Mouse (Mus musculus) left cerebral cortex, adult 8-10 months (tissue): ENCODE results near the gene Ctnna2. TPM values are rescaled to one million over a fixed set of nuclear protein-coding genes. Genes with fewer than 3 reads are reported as not detected.

Experiments
- DNase-seq, 2 experiments: peaks; one replicate each; pipeline ENCODE4 v3.0.0; 2022; ENCODE audit warnings: low spot score in 2 of 2
- total RNA-seq, 4 experiments: library from RNA; stranded (reverse); gene quantifications; 2 replicates each; pipeline ENCODE4 v1.2.4; 2022

The Ctnna2 gene
- total RNA-seq, 4 experiments from 2014 or later, result 108 to 114 (median 111) TPM

DNA sequence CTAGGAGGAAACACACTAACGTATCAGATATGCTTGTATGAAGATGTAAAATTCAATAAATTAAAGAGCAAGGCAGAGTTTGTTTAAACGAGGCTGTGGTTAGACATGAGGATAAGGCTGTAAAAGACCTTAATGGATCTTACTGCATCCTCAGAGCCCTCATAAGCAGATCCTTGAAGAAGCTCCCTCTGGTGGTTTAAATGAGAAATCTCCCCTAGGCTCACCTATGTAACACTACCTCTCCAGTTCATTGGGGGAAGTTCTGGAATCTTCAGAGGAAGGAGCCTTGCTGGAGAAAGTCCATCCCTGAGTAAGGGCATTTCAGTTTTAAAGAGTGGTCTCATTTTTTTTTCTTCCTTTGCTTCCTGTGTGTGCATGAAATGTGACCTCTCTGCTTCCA lies 380.3 kb downstream of the Ctnna2 start:
- DNase-seq, result no peak

DNA sequence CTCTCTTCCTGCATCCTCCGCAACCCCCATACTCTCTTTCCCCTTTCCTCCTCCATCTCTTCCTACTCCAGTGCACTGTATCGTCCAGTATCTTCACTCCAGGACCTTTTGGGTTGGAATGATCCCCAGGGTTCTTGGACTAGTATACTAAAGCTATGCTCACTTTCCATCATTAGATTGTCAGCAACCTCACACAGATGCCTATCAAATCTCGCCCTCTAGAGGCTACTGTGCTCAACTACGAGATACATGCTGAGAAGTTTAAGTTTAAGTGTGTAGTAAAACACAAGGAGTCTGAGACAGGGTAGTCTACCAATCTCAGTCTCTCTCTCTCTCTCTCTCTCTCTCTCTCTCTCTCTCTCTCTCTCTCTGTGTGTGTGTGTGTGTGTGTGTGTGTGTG lies 396.9 kb downstream of the Ctnna2 start:
- DNase-seq, result no peak

DNA sequence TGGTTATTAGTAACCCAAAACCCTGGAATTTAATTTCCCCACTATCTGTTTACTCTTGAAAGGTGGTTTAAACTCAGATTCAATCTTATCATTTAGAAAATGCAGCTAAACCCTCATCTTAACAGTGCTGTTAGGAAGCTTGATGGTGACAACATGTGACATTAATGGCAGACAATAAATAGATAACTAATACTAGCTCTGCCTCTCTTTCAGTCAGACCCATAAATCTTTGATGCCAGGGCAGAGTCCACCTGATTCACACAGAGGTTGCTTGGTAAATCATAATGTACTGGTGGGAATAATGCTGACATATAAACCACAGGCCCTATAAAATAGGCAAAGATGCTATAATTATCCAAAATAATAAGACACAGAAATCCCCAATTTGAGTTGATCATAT lies 398.6 kb downstream of the Ctnna2 start:
- DNase-seq, result no peak

DNA sequence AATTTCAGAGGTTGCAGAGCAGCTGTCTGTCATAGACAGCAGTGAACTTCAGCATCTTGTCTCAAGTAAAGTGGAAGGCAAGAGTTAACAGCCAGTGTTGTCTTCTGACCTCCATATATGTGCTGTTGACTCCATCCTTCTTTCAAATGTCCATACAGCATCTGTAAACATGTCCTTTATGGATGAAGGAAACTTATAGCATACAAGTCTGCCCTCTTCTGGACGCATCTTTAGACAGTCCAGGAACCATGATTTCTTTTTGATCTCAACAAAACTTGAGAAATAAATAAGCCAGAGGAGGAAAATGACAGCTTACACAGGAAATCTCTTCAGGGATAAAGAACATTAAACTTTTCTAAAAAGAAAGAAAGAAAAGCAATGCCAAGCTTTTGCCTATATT lies 400.9 kb downstream of the Ctnna2 start:
- no peak for DNase-seq

DNA sequence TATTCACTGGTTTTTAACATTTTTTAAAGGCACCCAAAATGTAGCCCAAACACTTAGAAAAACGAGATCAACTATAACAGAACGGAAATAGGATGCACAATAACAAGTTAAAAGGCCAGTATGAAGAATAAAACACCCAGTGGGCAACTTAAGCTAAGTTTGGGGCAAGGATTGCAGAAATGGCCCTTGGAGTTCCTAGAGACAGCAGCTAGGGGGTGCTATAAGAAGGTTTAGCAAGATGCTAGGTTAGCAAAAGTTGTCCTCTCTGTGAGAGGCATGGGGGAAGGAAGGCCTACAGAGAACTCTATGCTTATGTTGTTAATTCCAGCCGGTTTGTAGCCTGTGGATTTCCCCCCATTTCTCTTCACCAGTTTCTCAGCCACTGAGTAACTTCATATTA lies 401.9 kb downstream of the Ctnna2 start:
- DNase-seq, result no peak

DNA sequence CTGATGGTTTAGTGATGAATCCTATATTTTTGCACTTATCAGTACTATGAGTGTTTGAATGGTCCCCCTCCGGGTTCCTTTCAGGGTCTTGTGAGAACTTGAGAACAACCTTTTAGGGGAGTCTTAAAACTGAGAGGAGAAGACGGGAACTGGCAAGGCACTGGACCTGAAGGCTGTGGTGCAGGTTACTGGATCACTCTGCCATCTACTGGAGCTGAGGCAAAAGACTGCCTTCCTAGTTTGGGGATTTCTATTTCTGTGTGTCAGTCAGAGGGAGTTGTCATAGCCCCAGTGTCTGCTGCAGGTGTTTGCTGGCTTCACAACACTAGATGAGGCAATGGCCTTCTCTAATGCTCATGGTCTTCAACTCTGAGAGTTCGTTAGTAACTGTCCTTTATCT lies 406.9 kb downstream of the Ctnna2 start:
- DNase-seq, result peak; percentile 18 to 28

DNA sequence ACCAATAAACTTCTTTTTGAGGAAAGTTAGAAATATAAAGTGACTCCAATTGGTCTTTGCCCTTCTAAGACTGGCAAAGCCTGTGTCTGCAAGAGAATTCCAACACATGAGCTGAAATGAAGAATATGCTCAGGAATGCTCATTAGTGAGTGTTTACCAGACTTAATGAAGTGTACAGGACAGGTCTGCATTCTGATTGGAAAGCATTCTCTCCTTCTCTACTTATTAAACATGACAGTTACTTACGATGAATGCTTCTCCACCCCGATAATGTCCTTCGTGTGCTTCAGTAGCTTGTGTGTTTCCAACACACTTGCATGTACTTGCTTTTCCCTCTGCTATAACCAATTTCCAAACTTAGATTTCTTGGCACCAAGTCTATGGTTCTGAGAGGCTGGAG lies 409.6 kb downstream of the Ctnna2 start:
- no peak for DNase-seq

DNA sequence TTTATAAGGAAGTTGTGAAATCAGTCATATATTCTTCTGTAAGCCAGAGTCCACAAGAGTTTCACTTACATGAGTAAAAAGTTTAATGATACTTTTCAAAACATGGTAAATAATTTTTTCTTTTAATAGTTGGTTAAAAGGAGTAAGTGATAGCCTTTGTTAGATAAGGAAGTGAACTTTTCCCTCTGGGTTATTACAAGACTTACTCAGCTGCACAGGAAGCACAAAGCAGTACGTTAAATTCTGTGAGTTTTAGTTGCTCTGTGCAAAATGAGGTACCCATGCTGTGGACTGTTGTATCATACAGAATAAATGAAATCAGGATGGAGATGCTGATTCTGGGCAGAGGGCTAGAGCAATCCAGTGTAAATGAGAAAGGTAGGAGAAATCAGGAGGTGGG lies 423.3 kb downstream of the Ctnna2 start:
- DNase-seq, result no peak

DNA sequence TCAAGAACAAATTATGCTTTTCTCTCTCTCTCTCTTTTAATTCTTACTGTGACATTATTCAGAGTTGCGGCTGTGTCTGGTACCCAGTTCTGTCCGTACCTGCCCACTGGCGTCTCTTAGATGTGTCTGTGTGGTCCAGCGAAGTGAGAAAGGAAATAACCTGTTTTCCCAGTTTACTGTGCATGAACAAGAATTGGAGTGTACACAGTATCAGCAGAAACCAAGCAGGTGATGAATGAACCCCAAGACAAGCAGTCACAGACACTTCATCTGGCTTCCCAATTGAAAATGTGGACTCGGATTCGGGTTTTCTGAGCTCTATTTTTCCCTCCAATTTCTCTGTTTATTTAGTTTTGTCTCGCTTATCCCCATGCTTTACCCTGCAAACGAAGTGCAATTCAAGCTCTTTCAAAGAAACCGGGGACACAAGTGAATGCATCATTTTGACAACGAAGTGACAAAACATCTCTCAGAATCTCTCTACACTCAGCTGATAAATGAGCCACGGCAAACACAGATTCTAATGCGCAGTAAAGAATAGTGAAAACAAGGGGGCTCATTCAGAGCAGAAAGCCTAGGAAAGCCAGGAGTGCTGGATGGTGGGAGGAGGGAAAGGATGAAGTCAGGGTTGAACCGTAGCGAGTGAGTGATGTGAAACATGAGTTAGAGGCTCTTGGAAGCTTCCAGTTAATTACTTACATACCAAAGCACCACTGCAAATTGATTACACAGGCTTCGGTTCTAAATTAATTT lies 442.3 kb downstream of the Ctnna2 start:
- DNase-seq, result no peak

DNA sequence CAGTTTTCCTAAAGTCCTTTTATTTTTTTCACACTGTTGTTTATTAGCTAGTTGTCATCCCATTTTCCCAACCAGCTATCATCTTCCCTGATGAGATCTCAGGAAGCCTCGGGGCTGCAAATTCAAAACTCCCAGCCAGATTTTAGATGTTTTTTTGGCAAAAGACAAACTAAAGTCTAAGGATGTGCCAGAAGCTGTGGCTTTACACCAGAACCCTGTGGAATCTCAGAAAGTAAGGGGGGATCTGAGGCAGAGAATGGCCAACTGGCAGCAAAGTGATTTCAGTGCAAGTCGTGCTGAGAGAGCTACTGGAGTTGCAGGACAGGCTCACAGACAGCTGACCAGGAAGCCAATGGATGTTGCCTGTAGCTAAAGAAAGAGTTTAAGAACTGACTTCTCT lies 451.9 kb downstream of the Ctnna2 start:
- DNase-seq, result no peak

DNA sequence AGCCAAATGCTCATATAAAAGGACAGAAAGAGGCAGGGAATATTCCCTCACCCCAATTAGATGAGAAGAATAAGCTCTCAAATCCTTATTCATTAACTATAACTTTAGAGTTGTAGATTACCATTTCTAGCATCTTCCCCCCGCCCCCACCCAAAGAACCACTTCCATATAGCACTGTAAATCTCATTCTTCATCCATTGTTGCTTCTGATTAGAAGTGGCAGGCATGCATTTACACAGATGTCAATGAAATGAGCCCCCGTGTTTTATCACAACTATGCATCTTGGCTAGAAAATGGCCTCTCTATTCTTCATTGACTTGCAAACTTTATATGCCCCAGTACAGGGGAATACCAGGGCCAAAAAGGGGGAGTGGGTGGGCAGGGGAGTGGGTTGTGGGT lies 457.7 kb downstream of the Ctnna2 start:
- DNase-seq, result no peak

DNA sequence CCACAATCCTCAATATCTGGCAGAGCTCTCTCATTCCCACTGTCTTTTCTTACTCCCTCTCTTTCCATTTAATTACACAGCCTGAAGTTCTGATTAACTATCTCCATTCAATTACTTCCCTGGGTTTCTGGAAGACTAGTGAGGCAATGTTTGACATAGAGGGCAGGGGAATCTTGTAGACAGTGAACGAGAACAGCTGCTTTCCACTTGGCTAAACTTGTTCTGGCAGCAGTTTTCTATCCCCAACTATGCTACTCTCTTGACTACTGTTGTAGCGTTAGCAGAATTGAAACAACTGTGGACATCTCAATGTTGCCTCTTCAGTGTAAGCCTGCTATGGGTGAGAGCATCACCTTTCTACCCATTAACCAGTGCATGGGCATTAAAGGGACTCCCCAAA lies 463.0 kb downstream of the Ctnna2 start:
- DNase-seq, result no peak

DNA sequence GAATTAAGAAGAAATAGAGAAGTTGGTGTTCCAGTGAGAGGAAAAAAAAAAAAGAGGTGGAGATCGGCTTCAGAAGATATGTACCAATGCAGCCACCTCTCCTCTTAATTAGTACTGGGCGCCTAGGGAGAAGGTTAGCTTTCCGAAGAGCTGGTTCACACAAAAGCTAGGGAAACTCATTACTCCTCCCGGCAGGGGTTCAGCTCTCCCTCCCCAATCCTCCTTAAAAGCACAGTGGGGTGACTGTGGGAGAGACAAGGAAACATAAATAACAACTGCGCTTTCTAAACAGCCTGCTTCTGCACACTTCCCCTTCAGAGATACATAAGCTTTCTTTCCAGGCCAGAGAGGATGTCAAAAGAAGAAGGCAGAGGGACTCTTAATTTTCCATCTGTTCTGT lies 467.7 kb downstream of the Ctnna2 start:
- no peak for DNase-seq

DNA sequence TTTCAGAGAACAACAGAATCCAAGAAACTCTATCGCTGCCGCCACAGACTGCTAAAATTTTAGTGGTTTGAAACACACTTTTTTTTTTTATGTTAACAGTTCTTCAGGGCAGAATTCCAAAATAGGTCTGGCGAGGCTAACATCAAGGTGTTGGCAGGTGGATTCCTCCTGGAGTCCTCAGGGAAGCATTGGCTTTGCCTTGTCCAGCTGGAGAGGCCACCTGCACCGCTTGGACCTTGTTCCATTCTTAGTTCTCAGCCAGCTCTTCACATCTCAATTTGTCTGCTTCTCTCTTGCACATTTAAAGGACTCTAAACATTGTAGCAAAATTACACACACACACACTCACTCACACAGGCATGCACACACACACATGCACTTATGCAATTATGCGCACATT lies 487.8 kb downstream of the Ctnna2 start:
- no peak for DNase-seq

DNA sequence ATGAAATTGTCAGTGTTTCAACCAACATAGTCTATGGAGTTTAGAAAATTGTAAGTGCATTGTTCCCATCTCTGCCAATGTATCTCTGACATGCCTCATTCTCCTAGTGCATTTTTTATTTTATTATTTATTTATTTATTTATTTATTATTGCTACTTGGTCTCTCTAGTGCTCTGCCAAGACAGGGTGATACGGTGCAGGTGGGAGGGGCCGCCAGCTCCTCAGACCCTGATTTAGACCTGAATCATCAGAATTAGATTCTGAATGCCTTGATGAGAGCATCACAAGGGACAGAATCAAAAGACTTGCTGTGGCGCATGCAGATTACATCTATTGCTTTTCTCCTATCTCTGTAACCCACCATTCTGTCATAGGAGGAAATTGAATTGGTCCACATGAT lies 492.8 kb downstream of the Ctnna2 start:
- DNase-seq, result no peak

DNA sequence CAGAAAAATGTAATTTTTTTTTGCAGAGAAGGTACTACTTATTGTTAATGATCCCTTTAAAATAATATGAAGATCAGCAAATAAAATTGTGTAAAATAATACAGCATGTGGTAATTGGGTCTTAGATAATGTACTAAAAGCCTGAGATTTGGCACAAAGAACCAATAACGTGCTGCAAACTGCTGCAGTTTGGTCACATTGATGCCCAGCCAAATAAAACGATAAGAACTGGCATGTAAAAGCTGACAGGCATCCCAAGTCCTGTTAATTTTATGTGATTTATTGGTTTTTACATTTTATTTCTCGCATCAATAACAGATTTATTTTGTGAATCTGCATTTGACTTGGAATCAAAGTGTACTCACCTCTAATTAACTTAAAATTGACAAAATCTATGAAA lies 497.4 kb downstream of the Ctnna2 start:
- DNase-seq, result no peak

DNA sequence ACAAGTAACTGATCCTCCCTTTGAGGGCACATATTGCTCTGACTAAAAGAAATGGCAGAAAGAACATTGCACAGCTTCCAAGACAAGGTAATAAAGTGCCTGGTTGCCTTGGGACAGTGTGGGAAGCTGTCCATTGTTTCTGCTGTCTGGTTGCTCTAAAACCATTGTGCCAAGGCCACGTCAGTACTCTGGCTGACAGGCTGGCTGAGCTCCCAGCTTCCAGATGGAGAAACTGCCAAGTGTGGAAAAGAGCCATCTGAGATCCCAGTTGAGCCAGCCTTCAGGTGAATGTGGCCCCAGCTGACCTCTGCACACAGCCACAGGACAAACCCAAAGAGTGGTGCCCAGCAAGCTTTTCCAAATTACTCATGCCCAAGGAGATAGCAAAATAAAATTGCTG lies 504.1 kb downstream of the Ctnna2 start:
- DNase-seq, result peak; percentile 31 to 64

DNA sequence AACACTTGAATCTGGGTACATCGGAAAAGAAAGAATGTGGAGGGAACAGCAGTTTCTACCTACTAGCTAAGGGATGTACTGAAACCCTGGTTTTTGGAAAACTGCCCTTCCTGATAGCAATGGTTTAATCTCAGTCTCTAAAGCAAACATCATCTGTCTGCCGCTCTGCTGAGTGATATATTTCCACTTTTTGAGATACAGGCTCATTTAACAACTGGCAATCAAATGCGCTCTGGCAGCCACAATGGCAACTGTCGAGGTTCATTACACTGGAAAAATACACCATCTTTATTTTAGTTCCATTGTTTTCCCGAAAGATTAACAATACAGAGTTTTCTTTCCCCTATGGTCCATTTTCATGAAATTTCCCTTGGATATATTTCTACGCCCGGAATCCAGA lies 506.2 kb downstream of the Ctnna2 start:
- DNase-seq, result no peak

DNA sequence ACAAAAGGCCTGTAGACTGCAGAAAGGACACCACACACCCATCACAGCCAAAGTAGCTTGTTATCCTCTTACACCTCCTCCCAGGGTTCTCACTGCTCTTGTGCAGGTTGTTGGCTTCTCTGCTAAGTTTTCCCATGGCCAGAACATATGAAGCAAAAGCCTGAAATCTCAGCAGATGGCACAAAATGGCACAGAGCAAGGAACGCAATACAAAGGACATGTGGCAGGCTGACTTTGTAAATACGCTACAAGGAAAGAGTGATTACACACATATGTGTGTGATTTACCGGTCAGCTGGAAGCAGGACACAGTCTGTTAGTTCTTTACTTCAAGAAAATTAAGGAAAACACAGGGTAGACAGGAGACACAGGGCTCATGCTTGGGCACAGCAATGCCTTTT lies 511.4 kb downstream of the Ctnna2 start:
- DNase-seq, result no peak

DNA sequence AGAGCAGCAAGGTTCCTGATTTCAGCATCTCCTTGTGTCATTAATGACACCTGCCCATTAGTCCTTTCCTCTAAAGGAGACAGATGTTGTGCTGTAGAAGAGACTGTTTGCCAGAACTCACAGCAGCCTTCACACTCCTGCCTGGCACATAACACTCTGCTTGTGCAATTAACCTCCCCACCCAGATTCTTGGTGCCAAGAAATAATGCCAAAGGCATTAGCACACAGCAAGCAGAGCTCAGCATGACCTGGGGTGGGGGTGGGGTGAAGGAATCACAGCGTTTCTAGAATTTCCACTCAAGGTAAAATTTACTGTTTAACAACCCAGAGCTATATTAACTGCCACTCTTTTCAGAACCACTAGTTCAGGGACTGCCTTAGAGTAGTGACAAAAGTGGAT lies 516.8 kb downstream of the Ctnna2 start:
- no peak for DNase-seq

DNA sequence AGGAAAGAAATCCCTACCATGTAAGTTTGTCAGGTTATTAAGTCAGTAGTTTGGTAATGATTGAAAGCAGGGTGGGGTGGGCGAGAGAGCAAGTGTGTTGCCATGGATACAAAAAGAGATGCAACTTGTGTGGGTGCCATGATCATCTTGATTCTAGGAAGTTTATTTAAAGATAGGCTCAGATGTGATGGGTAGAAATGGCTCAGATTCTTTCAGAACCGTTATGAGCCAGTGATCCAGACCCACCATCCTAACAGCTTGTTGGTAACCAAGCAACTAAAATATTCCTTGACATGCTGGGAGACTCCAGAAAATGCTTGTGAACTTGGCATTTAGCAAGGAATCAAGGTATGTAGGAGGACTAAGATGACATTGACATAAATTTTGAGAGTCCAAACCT lies 521.6 kb downstream of the Ctnna2 start:
- peak in 1 of 2 experiments; percentile 45 for DNase-seq

DNA sequence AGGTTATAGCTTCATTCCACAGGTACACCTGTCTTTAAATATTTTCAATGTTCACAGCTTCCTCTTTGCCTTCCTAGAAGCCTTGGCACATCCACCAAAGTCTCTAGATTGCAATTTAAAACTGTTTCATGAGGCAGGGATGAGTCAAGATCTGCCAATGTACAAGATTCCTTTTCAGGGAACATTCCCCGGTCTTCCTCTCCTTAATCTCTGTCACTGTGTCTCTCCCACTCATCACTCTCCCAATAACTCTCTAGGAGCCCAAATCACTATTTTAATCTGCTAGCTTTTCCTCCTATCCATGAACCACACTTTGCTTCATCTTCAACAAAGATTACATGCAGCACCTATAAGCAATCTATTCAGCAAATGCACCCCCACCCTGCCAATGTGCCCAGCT lies 532.6 kb downstream of the Ctnna2 start:
- no peak for DNase-seq

DNA sequence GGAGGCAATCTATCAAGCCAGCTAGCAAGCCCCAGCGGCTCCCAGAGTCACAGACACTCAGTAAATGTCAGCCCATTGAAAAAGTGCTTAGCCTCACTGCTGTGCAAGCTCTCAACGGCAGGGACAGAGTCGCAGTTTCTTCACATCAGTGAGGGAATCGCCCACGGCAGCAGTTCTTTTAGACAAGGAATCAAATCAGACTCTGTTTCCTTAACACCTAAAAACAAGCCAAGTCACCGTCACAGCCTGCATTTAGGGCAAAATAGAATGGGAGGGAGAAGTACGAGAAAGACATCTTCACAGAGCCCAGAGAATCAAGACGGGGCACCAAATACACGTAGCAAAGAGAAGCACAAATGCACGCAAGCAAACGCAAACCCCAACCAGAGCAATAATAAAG lies 535.6 kb downstream of the Ctnna2 start:
- peak; percentile 29 to 69 for DNase-seq

DNA sequence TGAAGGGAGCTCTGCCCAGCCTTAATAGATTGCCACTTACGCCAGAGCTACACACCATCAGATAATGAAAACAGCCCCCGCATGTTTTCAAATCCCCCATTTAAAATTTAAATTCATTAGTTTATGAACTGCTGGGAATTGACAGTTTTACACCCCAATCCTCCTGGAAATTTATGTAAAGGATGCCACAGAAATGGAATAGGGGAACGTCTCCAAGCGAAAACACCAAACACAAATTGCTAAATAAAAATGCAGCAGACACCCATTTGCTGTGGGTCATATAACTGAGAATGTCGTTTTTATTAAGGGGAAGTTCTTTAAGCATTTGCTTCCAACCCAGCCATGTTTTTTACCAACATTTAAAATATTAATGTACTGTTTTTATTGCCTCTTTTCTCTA lies 538.4 kb downstream of the Ctnna2 start:
- no peak for DNase-seq
